Mouse (Mus musculus) G1E (cell line): ENCODE measurements around the gene Ak4.

Experiments
- CTCF ChIP-seq: IDR thresholded peaks from 2 replicates; pipeline ENCODE4 v1.5.1; 2012; ENCODE audit warnings: low read depth, low read length, inconsistent platforms, mixed read lengths
- GATA1 ChIP-seq: IDR thresholded peaks from 2 replicates; pipeline ENCODE4 v1.6.1; 2012; ENCODE audit warnings: borderline replicate concordance, low read length, inconsistent platforms, mixed read lengths
- TAL1 ChIP-seq: conservative IDR thresholded peaks from 2 replicates; pipeline ENCODE4 v1.6.1; 2012; ENCODE audit warnings: low read depth, low read length, inconsistent platforms, mixed read lengths

- TF ChIP-seq CTCF (no peak), TAL1 (no peak), GATA1 (no peak)
Observed at GRCm38 (mm10) chr4:101513251-101513650, 94.2 kb downstream of the Ak4 start.
